Mouse (Mus musculus) forebrain, embryonic 16.5 days (tissue): ENCODE results near the gene Cldn2. TPM values are rescaled to one million over a fixed set of nuclear protein-coding genes. Genes with fewer than 3 reads are reported as not detected.

Source experiments
- ATAC-seq: fragments of 200-750 bp; cut with Nextera tagmentation; 2 replicates; pipeline ENCODE4 v1.8.0; 2017; ENCODE audit warnings: mild to moderate bottlenecking, moderate library complexity
- H3K27ac ChIP-seq: fragments of 300-500 bp; sonication (generic); 2 replicates; pipeline ENCODE4 v1.5.1; 2014; ENCODE audit warnings: low read length, control low read depth
- H3K27me3 ChIP-seq: fragments of 300-500 bp; sonication (generic); replicated peaks from 2 replicates; pipeline ENCODE4 v1.6.1; 2014; ENCODE audit warnings: low read length; ENCODE audit not compliant: control insufficient read depth, insufficient read depth
- H3K36me3 ChIP-seq: fragments of 300-500 bp; sonication (generic); 2 replicates; pipeline ENCODE4 v1.6.1; 2014; ENCODE audit not compliant: control insufficient read depth, insufficient read depth
- H3K4me1 ChIP-seq: fragments of 300-500 bp; sonication (generic); replicated peaks from 2 replicates; pipeline ENCODE4 v1.6.1; 2014; ENCODE audit warnings: low read length; ENCODE audit not compliant: control insufficient read depth, insufficient read depth
- H3K4me2 ChIP-seq: fragments of 300-500 bp; sonication (generic); 2 replicates; pipeline ENCODE4 v1.6.1; 2014; ENCODE audit warnings: mild to moderate bottlenecking, low read length, control low read depth
- H3K4me3 ChIP-seq: fragments of 300-500 bp; sonication (generic); replicated peaks from 2 replicates; pipeline ENCODE4 v1.5.1; 2014; ENCODE audit warnings: mild to moderate bottlenecking, low read length, control low read depth
- H3K9ac ChIP-seq: fragments of 300-500 bp; sonication (generic); replicated peaks from 2 replicates; pipeline ENCODE4 v1.6.1; 2014; ENCODE audit warnings: low read depth, low read length, control low read depth
- H3K9me3 ChIP-seq: fragments of 300-500 bp; sonication (generic); 2 replicates; pipeline ENCODE4 v1.6.1; 2016; ENCODE audit warnings: low read length; ENCODE audit not compliant: control insufficient read depth
- WGBS: fragments of 180-500 bp; shearing (Covaris S2); extraction: QIAGEN DNeasy Blood & Tissue Kit; methylation state at CpG from one replicate; pipeline ENCODE4 v1.1.7; 2014; 5-methylcytosine and 5-hydroxymethylcytosine counted together
- polyA plus RNA-seq: library from polyadenylated mRNA; unstranded; fragments of >200 nt; fragmentation: Nextera tagmentation; extraction: Ambion mirVana; gene quantifications from 2 replicates; pipeline ENCODE4 v1.2.1, GENCODE M21; 2015

The Cldn2 gene
- polyA plus RNA-seq, 1 experiment from 2014 or later, result 0.89 TPM

DNA sequence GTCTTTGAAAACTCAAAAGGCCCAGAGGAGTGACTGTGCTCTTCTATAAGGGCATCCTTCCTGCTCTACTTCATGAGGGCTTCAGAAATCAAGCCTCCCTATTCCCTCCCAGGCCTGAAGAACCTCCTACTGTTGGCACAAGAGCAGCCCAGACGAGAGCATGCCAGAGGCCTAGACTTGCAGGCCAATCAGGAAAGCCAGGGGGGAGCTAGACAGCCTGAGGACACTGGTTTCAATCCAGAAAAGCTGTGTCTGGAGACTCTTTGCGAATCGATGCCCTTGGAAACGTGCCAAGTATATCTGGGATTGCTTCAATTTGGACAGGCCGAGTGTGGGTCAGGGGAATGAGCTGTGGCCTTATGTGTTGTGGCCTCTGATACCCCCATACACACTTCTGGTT is 21.2 kb upstream of the Cldn2 start:
- no peak overlapping the region for H3K4me2 ChIP-seq
- no peak overlapping the region for H3K9ac ChIP-seq
- no peaks in the 10 kb centered on the region for H3K4me1 ChIP-seq
- no peak for ATAC-seq
- no peak overlapping the region for H3K4me3 ChIP-seq
- H3K27me3 ChIP-seq, result no peaks in the 10 kb centered on the region
- H3K36me3 ChIP-seq, result no peaks in the 10 kb centered on the region
- 71% methylated on average over 5 of the region's 5 CpGs for WGBS
- no peaks in the 10 kb centered on the region for H3K9me3 ChIP-seq
- H3K27ac ChIP-seq, result no peak overlapping the region

DNA sequence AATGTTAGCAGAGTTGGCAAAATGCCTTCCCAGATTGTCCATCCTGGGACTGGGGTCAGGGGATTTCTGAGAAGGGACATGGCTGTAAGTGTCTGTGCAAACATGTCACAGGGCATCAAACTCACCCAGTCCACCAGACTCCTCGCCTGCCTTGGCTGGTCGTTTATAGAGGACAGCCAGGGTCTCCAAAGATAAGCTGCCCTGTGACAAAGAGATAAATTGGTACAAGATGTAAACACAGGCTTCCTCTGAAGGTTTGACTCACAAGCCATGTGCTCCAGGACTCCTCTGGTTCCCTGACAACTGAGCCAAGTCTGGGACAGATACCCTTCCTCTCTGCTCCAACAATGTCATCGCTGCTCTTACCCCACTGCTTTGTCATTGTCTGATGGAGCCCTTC is 19.6 kb upstream of the Cldn2 start:
- H3K9ac ChIP-seq, result no peak overlapping the region
- H3K9me3 ChIP-seq, result no peaks in the 10 kb centered on the region
- no peaks in the 10 kb centered on the region for H3K4me1 ChIP-seq
- H3K36me3 ChIP-seq, result no peaks in the 10 kb centered on the region
- no peak overlapping the region for H3K27ac ChIP-seq
- no peak overlapping the region for H3K4me3 ChIP-seq
- WGBS, result 61% methylated on average over 3 of the region's 3 CpGs
- H3K4me2 ChIP-seq, result no peak overlapping the region
- ATAC-seq, result no peak
- no peaks in the 10 kb centered on the region for H3K27me3 ChIP-seq

DNA sequence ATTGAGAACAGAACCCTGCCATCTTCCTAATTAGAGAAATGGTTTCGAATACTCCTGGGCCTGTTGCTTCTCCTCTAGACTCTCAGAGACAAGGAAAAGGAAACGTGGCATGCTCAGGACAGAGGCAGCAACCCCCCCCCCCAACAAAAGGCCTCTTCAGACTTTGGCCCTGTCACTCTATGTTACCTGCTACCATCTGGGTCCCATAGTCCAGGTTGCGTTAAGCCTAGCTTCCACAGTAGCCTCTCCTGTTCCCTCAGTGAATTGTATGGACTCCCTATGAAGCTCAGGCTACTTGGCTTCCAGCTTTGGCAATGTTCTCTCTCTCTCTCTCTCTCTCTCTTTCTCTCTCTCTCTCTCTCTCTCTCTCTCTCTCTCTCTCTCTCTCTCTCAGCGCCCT is 19.1 kb upstream of the Cldn2 start:
- Histone ChIP-seq H3K27me3 (no peaks in the 10 kb centered on the region), H3K4me3 (no peak overlapping the region), H3K36me3 (no peaks in the 10 kb centered on the region), H3K4me1 (no peaks in the 10 kb centered on the region), H3K9ac (no peak overlapping the region), H3K27ac (no peak overlapping the region), H3K9me3 (no peaks in the 10 kb centered on the region), H3K4me2 (no peak overlapping the region)
- ATAC-seq, result no peak
- 77% methylated on average over 4 of the region's 4 CpGs for WGBS

DNA sequence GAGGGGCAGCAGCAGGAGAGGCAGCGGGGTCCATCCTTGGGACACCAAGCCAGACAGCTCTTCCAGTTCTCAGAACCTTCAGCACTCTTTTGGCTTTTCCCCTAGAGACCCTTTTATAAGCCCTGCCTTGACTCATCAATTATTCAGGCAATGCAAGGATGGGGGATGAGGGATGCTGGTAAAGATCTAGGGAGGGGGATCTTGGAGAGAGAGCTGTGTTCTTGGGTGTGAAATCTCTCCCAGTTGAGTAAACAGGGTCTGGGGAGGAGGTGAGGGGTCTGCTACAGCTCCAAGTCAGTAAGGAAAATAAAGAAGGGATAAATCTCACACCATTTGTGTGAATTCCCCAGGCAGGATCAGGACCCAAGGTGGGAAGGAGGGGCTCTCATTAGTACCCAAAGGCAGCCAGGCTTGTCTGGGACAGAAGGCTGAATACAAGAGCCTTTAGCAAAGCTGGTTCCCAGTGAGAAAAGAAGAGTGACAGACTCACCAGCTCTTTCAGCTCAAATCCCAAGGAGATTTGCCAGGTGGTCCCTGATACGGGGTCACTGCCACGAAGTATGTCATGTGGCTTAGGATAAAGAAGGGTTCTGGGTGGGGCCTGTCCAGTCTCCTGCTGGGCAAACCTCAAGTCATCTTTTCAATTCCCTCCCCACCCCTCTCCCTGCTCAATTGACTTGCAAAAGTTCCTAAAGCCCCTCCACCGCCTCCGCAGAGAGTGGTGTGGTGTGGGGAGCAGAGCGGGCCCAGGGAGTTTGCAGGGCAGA is 18.2 kb upstream of the Cldn2 start, which contains the start of gene Ripply1:
Ripply1 (minus strand) TSS at position 76 of the 767 bp plus-strand sequence.
- no peak within 1 kb of the TSS for H3K27ac ChIP-seq
- H3K9me3 ChIP-seq, result no peaks in the 10 kb centered on the region
- WGBS, result 20% methylated on average over 6 of the region's 6 CpGs
- no peak within 1 kb of the TSS for H3K4me2 ChIP-seq
- H3K4me3 ChIP-seq, result no peak within 1 kb of the TSS
- no peaks in the 10 kb centered on the region for H3K36me3 ChIP-seq
- ATAC-seq, result peak; percentile 52
- H3K4me1 ChIP-seq, result no peaks in the 10 kb centered on the region
- no peaks in the 10 kb centered on the region for H3K27me3 ChIP-seq
- H3K9ac ChIP-seq, result no peak within 1 kb of the TSS

DNA sequence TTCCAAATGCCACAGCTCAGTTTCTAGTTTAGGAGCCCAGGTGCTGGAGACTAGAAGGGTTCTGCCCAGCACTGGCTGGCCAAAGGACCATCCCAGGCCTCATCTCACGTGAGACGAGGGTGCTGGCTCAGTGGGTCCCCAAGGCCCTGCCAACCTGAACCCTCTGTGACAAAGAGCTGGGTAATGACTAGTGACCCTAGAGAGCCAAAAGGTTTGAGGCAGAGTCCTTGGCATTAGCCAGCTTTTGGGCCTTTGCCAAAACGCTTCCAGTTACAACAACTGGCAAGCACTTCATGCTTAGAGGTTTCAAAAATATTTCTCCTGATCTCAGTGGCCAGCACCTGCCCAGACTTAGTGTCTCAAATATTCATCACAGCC is 17.6 kb upstream of the Cldn2 start:
- 44% methylated on average over 3 of the region's 3 CpGs for WGBS
- ATAC-seq, result no peak
- H3K4me3 ChIP-seq, result no peak overlapping the region
- no peaks in the 10 kb centered on the region for H3K27me3 ChIP-seq
- no peak overlapping the region for H3K27ac ChIP-seq
- no peaks in the 10 kb centered on the region for H3K4me1 ChIP-seq
- H3K4me2 ChIP-seq, result no peak overlapping the region
- no peak overlapping the region for H3K9ac ChIP-seq
- no peaks in the 10 kb centered on the region for H3K36me3 ChIP-seq
- H3K9me3 ChIP-seq, result no peaks in the 10 kb centered on the region

DNA sequence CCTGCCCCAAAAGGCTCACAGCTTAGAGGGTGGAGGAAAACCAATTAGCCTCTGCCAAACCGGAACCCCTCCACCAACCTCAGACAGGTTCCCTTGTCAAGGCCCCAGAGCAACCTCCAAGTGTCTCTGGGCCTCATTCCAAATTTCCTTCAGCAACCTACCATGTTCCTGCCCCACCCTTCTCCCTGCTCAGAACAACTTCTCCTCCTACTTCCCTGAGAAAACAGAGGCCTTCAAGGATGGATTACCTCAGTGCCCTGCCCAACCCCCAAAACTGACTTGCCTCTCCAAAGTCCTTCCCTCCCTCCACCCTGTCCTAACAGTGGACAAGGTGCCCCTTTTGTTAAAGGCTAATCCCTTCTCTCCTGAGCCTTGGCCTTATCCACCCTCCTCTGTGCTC is 14.9 kb upstream of the Cldn2 start:
- no peaks in the 10 kb centered on the region for H3K36me3 ChIP-seq
- no peak overlapping the region for H3K4me2 ChIP-seq
- 44% methylated on average over 1 of the region's 1 CpGs for WGBS
- no peaks in the 10 kb centered on the region for H3K4me1 ChIP-seq
- H3K4me3 ChIP-seq, result no peak overlapping the region
- ATAC-seq, result no peak
- H3K27me3 ChIP-seq, result no peaks in the 10 kb centered on the region
- no peak overlapping the region for H3K27ac ChIP-seq
- no peak overlapping the region for H3K9ac ChIP-seq
- H3K9me3 ChIP-seq, result no peaks in the 10 kb centered on the region

DNA sequence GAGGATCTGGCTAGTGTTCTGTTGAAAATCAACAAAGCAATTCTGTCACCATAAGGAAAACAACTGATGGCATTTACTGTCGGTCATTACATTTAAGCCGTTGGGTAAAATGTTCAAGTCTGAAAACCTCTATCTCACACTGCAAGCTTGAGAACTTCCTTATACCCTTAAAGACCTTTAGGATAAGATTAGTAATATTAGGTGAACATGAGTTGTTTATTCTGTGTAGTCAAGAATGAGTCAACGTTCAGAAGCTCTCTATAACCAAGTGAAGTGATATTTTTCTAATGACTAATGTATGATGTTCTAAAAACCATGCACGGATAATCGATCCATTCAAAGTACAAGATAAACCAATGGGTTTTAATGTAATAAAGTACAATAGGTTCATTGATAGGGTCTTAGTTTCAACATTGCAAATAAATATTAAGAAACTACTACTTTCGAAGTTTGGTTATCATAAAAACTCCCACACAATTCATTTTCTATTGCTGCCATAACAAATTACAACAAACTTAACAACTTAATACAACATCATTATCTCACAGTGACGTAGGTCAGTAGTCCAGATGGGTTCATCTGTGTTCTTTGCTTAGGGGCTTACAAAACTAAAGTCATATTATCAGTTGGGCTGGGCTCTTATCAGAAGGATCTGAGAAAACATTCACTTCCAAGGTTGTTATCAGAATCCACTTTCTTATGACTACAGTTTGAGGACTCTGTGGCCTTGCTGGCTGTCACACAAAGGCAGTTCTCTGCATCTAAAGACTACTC is 6.4 kb upstream of the Cldn2 start:
- Histone ChIP-seq H3K4me3 (no peak overlapping the region), H3K4me2 (no peak overlapping the region), H3K9me3 (no peaks in the 10 kb centered on the region), H3K9ac (no peak overlapping the region), H3K4me1 (no peaks in the 10 kb centered on the region), H3K36me3 (no peaks in the 10 kb centered on the region), H3K27me3 (no peaks in the 10 kb centered on the region), H3K27ac (no peak overlapping the region)
- ATAC-seq, result no peak
- 85% methylated on average over 7 of the region's 7 CpGs for WGBS

DNA sequence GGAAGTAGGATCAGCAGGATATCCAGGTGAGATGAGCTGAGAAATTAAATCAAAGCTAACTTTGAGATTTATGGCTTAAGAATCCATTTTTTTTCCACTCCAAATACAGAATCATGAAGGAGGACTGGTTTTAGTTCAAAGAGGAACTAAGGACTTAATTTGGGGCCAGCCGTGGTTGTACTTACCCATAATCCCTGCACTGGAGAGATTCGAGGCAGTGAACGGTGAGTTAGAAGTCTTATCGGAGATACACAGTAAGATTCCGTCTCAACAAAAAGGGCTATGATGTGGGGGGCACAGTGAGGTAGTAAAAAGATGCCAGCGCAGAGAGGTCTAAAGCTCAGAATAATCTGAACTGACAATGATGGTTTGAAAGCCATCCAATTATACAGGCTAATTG is 4.6 kb upstream of the Cldn2 start:
- Histone ChIP-seq H3K4me1 (no peaks in the 10 kb centered on the region), H3K4me2 (no peak overlapping the region), H3K27ac (no peak overlapping the region), H3K4me3 (no peak overlapping the region), H3K9ac (no peak overlapping the region), H3K9me3 (no peaks in the 10 kb centered on the region), H3K36me3 (no peaks in the 10 kb centered on the region), H3K27me3 (no peaks in the 10 kb centered on the region)
- no peak for ATAC-seq
- 80% methylated on average over 6 of the region's 6 CpGs for WGBS

DNA sequence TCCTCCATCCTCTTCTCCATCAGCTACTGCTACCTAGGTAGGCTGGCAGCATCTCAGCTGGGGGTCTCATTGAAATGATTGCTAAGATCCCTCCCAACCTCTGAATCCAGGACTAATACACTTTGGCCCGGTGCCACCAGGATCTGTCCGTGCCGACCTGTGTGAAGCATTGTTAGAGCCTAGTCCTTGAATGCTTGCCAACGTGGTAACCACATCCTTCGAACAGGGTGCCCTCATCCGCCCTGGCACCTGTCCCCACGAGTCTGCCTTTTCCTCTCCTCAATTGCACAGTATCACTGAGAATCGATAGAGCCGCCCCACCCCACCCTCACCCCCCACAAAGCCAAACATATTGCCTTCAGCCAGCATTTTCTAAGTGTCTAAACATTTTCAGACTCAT is 2.8 kb upstream of the Cldn2 start:
- H3K9me3 ChIP-seq, result no peaks in the 10 kb centered on the region
- no peak overlapping the region for H3K27ac ChIP-seq
- no peak overlapping the region for H3K4me2 ChIP-seq
- WGBS, result 66% methylated on average over 9 of the region's 9 CpGs
- H3K36me3 ChIP-seq, result no peaks in the 10 kb centered on the region
- H3K4me3 ChIP-seq, result no peak overlapping the region
- ATAC-seq, result no peak
- H3K4me1 ChIP-seq, result no peaks in the 10 kb centered on the region
- H3K27me3 ChIP-seq, result no peaks in the 10 kb centered on the region
- H3K9ac ChIP-seq, result no peak overlapping the region
